Mouse (Mus musculus): Measurements from ENCODE around the gene Cox6b1.

Gene Cox6b1

GRCm38 (mm10) chr7:30587842-30588667 lies 37.9 kb downstream of the Cox6b1 start:
- in situ Hi-C loops (cut with MboI; ENCODE audit: low sequenced_read_pairs), result no loop called here

- in situ Hi-C loops (cut with MboI; ENCODE audit: low sequenced_read_pairs), result no loop called here
Observed at GRCm38 (mm10) chr7:30586455-30587020, 39.4 kb downstream of the Cox6b1 start.

GRCm38 (mm10) chr7:30585170-30585569 lies 40.8 kb downstream of the Cox6b1 start:
- in situ Hi-C loops (cut with MboI; ENCODE audit: low sequenced_read_pairs), result no loop called here

GRCm38 (mm10) chr7:30584339-30584738 lies 41.6 kb downstream of the Cox6b1 start:
- in situ Hi-C loops (cut with MboI; ENCODE audit: low sequenced_read_pairs), result no loop called here

- in situ Hi-C loops (cut with MboI; ENCODE audit: low sequenced_read_pairs), result no loop called here
Observed at GRCm38 (mm10) chr7:30581547-30581946, 44.4 kb downstream of the Cox6b1 start.

- in situ Hi-C loops (cut with MboI; ENCODE audit: low sequenced_read_pairs), result no loop called here
Observed at GRCm38 (mm10) chr7:30579950-30580349, 46.0 kb downstream of the Cox6b1 start.

- in situ Hi-C loops (cut with MboI; ENCODE audit: low sequenced_read_pairs), result no loop called here
Observed at GRCm38 (mm10) chr7:30572969-30573368, 53.0 kb downstream of the Cox6b1 start.

- in situ Hi-C loops (cut with MboI; ENCODE audit: low sequenced_read_pairs), result no loop called here
Observed at GRCm38 (mm10) chr7:30572389-30572788, 53.6 kb downstream of the Cox6b1 start.

GRCm38 (mm10) chr7:30567555-30567954 lies 58.4 kb downstream of the Cox6b1 start:
- in situ Hi-C loops (cut with MboI; ENCODE audit: low sequenced_read_pairs), result no loop called here

Data from CH12F3 (cell line).